Mouse (Mus musculus) cerebral cortex, adult 2 months (tissue): ENCODE results near the gene Prkra.

ENCODE experiments used
- WGBS: fragments of 180-500 bp; shearing (Covaris S2); methylation state at CpG from one replicate; pipeline ENCODE4 v1.1.7; 2018; 5-methylcytosine and 5-hydroxymethylcytosine counted together

Gene Prkra

GRCm38 (mm10) chr2:76655982-76656381 lies 8.2 kb upstream of the Prkra start:
- 18% methylated on average over 1 of the region's 1 CpGs for WGBS

GRCm38 (mm10) chr2:76655444-76655843 lies 7.6 kb upstream of the Prkra start:
- WGBS: 76% methylated on average over 3 of the region's 3 CpGs

- WGBS: 85% methylated on average over 5 of the region's 5 CpGs
These were observed 6.8 kb upstream of the Prkra start for GRCm38 (mm10) chr2:76654646-76655045.

- WGBS: 93% methylated on average over 4 of the region's 4 CpGs
These were observed 5.3 kb upstream of the Prkra start for GRCm38 (mm10) chr2:76653070-76653469.

GRCm38 (mm10) chr2:76648666-76649141 lies 889 bp upstream of the Prkra start:
- 34% methylated on average over 13 of the region's 13 CpGs for WGBS

- under 1% methylated on average over 32 of the region's 32 CpGs for WGBS
These were observed 360 bp downstream of the Prkra start for GRCm38 (mm10) chr2:76647441-76647869.

GRCm38 (mm10) chr2:76639637-76640036 lies 8.2 kb downstream of the Prkra start:
- 94% methylated on average over 2 of the region's 2 CpGs for WGBS

GRCm38 (mm10) chr2:76631600-76631999 lies 16.2 kb downstream of the Prkra start:
- 80% methylated on average over 4 of the region's 4 CpGs for WGBS

- WGBS: 97% methylated on average over 12 of the region's 12 CpGs
These were observed 17.5 kb downstream of the Prkra start for GRCm38 (mm10) chr2:76630293-76630692.

- WGBS: 94% methylated on average over 2 of the region's 2 CpGs
These were observed 25.5 kb downstream of the Prkra start for GRCm38 (mm10) chr2:76622316-76622715.

GRCm38 (mm10) chr2:76621724-76622123 lies 26.1 kb downstream of the Prkra start:
- WGBS: 92% methylated on average over 1 of the region's 1 CpGs

GRCm38 (mm10) chr2:76620188-76620587 lies 27.6 kb downstream of the Prkra start:
- 90% methylated on average over 5 of the region's 5 CpGs for WGBS

- 9% methylated on average over 1 of the region's 1 CpGs for WGBS
These were observed 29.7 kb downstream of the Prkra start for GRCm38 (mm10) chr2:76618078-76618477.

GRCm38 (mm10) chr2:76611996-76612395 lies 35.8 kb downstream of the Prkra start:
- 95% methylated on average over 3 of the region's 3 CpGs for WGBS

GRCm38 (mm10) chr2:76610326-76611104 lies 37.3 kb downstream of the Prkra start:
- WGBS: 70% methylated on average over 10 of the region's 10 CpGs

GRCm38 (mm10) chr2:76606704-76607103 lies 41.1 kb downstream of the Prkra start:
- WGBS: 56% methylated on average over 3 of the region's 3 CpGs

- WGBS: 90% methylated on average over 1 of the region's 1 CpGs
These were observed 45.6 kb downstream of the Prkra start for GRCm38 (mm10) chr2:76602256-76602655.

- 49% methylated on average over 5 of the region's 5 CpGs for WGBS
These were observed 48.6 kb downstream of the Prkra start for GRCm38 (mm10) chr2:76599214-76599613.

GRCm38 (mm10) chr2:76597521-76597920 lies 50.3 kb downstream of the Prkra start:
- WGBS: 86% methylated on average over 11 of the region's 11 CpGs

GRCm38 (mm10) chr2:76592401-76592924 lies 55.4 kb downstream of the Prkra start:
- WGBS: 75% methylated on average over 3 of the region's 3 CpGs

- WGBS: 93% methylated on average over 7 of the region's 7 CpGs
These were observed 57.6 kb downstream of the Prkra start for GRCm38 (mm10) chr2:76590221-76590620.

- WGBS: 74% methylated on average over 10 of the region's 10 CpGs
These were observed 60.9 kb downstream of the Prkra start for GRCm38 (mm10) chr2:76586906-76587305.

- 93% methylated on average over 13 of the region's 13 CpGs for WGBS
These were observed 62.7 kb downstream of the Prkra start for GRCm38 (mm10) chr2:76585090-76585489.
